Mouse (Mus musculus) midbrain, embryonic 11.5 days (tissue): ENCODE measurements around the gene Xpnpep3. TPM values are rescaled to one million over a fixed set of nuclear protein-coding genes. Genes with fewer than 3 reads are reported as not detected.
"Not testable (repeated sequence)": the region's sequence is repeated elsewhere in the genome, so short reads cannot be mapped to it uniquely, and the experiment has no call there.

Source experiments
- ATAC-seq: fragments of 200-750 bp; cut with Nextera tagmentation; 2 replicates; pipeline ENCODE4 v1.8.0; 2017; ENCODE audit warnings: moderate TSS enrichment, moderate library complexity; ENCODE audit not compliant: low FRiP score
- DNase-seq: peaks from one replicate; pipeline ENCODE4 v3.0.0; 2015; ENCODE audit warnings: low spot score; ENCODE audit errors: missing footprints
- H3K27ac ChIP-seq: fragments of 300-500 bp; sonication (generic); 2 replicates; pipeline ENCODE4 v1.5.1; 2014; ENCODE audit warnings: low read depth, low read length
- H3K27me3 ChIP-seq: fragments of 300-500 bp; sonication (generic); 2 replicates; pipeline ENCODE4 v1.6.1; 2014; ENCODE audit warnings: mild to moderate bottlenecking, low read length, moderate library complexity, mixed read lengths; ENCODE audit not compliant: control insufficient read depth, insufficient read depth
- H3K36me3 ChIP-seq: fragments of 300-500 bp; sonication (generic); 2 replicates; pipeline ENCODE4 v1.6.1; 2014; ENCODE audit warnings: mild to moderate bottlenecking, low read length, moderate library complexity, mixed read lengths; ENCODE audit not compliant: control insufficient read depth, insufficient read depth
- H3K4me1 ChIP-seq: fragments of 300-500 bp; sonication (generic); 2 replicates; pipeline ENCODE4 v1.6.1; 2014; ENCODE audit warnings: low read length; ENCODE audit not compliant: control insufficient read depth, insufficient read depth
- H3K4me2 ChIP-seq: fragments of 300-500 bp; sonication (generic); 2 replicates; pipeline ENCODE4 v1.6.1; 2014; ENCODE audit warnings: mild to moderate bottlenecking, moderate library complexity
- H3K4me3 ChIP-seq: fragments of 300-500 bp; sonication (generic); 2 replicates; pipeline ENCODE4 v1.5.1; 2014; ENCODE audit warnings: low read depth, low read length
- H3K9ac ChIP-seq: fragments of 300-500 bp; sonication (generic); 2 replicates; pipeline ENCODE4 v1.6.1; 2014; ENCODE audit warnings: low read length
- H3K9me3 ChIP-seq: fragments of 300-500 bp; sonication (generic); 2 replicates; pipeline ENCODE4 v1.6.1; 2016; ENCODE audit warnings: low read length; ENCODE audit not compliant: control insufficient read depth
- WGBS: fragments of 180-500 bp; shearing (Covaris S2); extraction: QIAGEN DNeasy Blood & Tissue Kit; methylation state at CpG from one replicate; pipeline ENCODE4 v1.1.7; 2014; 5-methylcytosine and 5-hydroxymethylcytosine counted together
- polyA plus RNA-seq: library from polyadenylated mRNA; unstranded; fragments of >200 nt; fragmentation: Nextera tagmentation; extraction: Ambion mirVana; gene quantifications from 2 replicates; pipeline ENCODE4 v1.2.1, GENCODE M21; 2014

Gene Xpnpep3
- polyA plus RNA-seq, 1 experiment from 2014 or later = 7.0 TPM

- Histone ChIP-seq H3K4me2 (no peak overlapping the region), H3K36me3 (peaks cover 4% of the 10 kb centered on the region; the same call in 1 of the 2 replicates), H3K9me3 (no peaks in the 10 kb centered on the region), H3K4me3 (no peak overlapping the region), H3K27ac (no peak overlapping the region), H3K27me3 (no peaks in the 10 kb centered on the region), H3K9ac (no peak overlapping the region), H3K4me1 (no peaks in the 10 kb centered on the region)
- 69% methylated on average over 21 of the region's 21 CpGs for WGBS
- ATAC-seq (no peak), DNase-seq (no peak)
Observed at GRCm38 (mm10) chr15:81479446-81480213, 79.7 kb downstream of the Xpnpep3 start.

- not testable (repeated sequence) for H3K9ac ChIP-seq, ATAC-seq, H3K36me3 ChIP-seq, H3K27me3 ChIP-seq, H3K4me3 ChIP-seq, H3K4me2 ChIP-seq, H3K9me3 ChIP-seq, H3K4me1 ChIP-seq, DNase-seq, H3K27ac ChIP-seq
- WGBS = 74% methylated on average over 3 of the region's 3 CpGs
Observed at GRCm38 (mm10) chr15:81480284-81480683, 80.3 kb downstream of the Xpnpep3 start.

GRCm38 (mm10) chr15:81480977-81481379 lies 81.0 kb downstream of the Xpnpep3 start:
- H3K4me3 ChIP-seq = no peak overlapping the region
- H3K9me3 ChIP-seq = no peaks in the 10 kb centered on the region
- no peaks in the 10 kb centered on the region for H3K27me3 ChIP-seq
- H3K4me1 ChIP-seq = no peaks in the 10 kb centered on the region
- H3K4me2 ChIP-seq = peak overlapping the region; percentile 23; the same call in 1 of the 2 replicates
- no peak overlapping the region for H3K27ac ChIP-seq
- ATAC-seq = no peak
- H3K9ac ChIP-seq = no peak overlapping the region
- no peaks in the 10 kb centered on the region for H3K36me3 ChIP-seq
- WGBS = 19% methylated on average over 13 of the region's 13 CpGs
- DNase-seq = peak; percentile 87

GRCm38 (mm10) chr15:81482966-81483365 lies 83.0 kb downstream of the Xpnpep3 start:
- DNase-seq (no peak), ATAC-seq (no peak)
- Histone ChIP-seq H3K36me3 (no peaks in the 10 kb centered on the region), H3K4me2 (no peak overlapping the region), H3K4me3 (no peak overlapping the region), H3K27ac (no peak overlapping the region), H3K4me1 (no peaks in the 10 kb centered on the region), H3K27me3 (no peaks in the 10 kb centered on the region), H3K9me3 (no peaks in the 10 kb centered on the region), H3K9ac (no peak overlapping the region)
- 84% methylated on average over 2 of the region's 2 CpGs for WGBS

GRCm38 (mm10) chr15:81483691-81484090 lies 83.8 kb downstream of the Xpnpep3 start:
- ATAC-seq (no peak), DNase-seq (no peak)
- H3K9me3 ChIP-seq = no peaks in the 10 kb centered on the region
- H3K27ac ChIP-seq = no peak overlapping the region
- 89% methylated on average over 6 of the region's 6 CpGs for WGBS
- H3K4me1 ChIP-seq = no peaks in the 10 kb centered on the region
- H3K9ac ChIP-seq = no peak overlapping the region
- H3K4me3 ChIP-seq = no peak overlapping the region
- H3K36me3 ChIP-seq = no peaks in the 10 kb centered on the region
- H3K27me3 ChIP-seq = no peaks in the 10 kb centered on the region
- H3K4me2 ChIP-seq = no peak overlapping the region

- no peak overlapping the region for H3K4me2 ChIP-seq
- no peaks in the 10 kb centered on the region for H3K27me3 ChIP-seq
- ATAC-seq (no peak), DNase-seq (no peak)
- H3K27ac ChIP-seq = no peak overlapping the region
- no peaks in the 10 kb centered on the region for H3K36me3 ChIP-seq
- no peaks in the 10 kb centered on the region for H3K4me1 ChIP-seq
- no peak overlapping the region for H3K9ac ChIP-seq
- 90% methylated on average over 4 of the region's 4 CpGs for WGBS
- no peak overlapping the region for H3K4me3 ChIP-seq
- H3K9me3 ChIP-seq = no peaks in the 10 kb centered on the region
Observed at GRCm38 (mm10) chr15:81485483-81485882, 85.5 kb downstream of the Xpnpep3 start.

GRCm38 (mm10) chr15:81503466-81503865 lies 103.5 kb downstream of the Xpnpep3 start:
- 83% methylated on average over 2 of the region's 2 CpGs for WGBS
- no peaks in the 10 kb centered on the region for H3K27me3 ChIP-seq
- DNase-seq (no peak), ATAC-seq (no peak)
- no peak overlapping the region for H3K4me3 ChIP-seq
- no peaks in the 10 kb centered on the region for H3K4me1 ChIP-seq
- H3K9me3 ChIP-seq = no peaks in the 10 kb centered on the region
- no peak overlapping the region for H3K9ac ChIP-seq
- no peak overlapping the region for H3K4me2 ChIP-seq
- no peak overlapping the region for H3K27ac ChIP-seq
- no peaks in the 10 kb centered on the region for H3K36me3 ChIP-seq

GRCm38 (mm10) chr15:81503995-81504394 lies 104.1 kb downstream of the Xpnpep3 start:
- Histone ChIP-seq H3K36me3 (no peaks in the 10 kb centered on the region), H3K9ac (no peak overlapping the region), H3K4me1 (no peaks in the 10 kb centered on the region), H3K27ac (no peak overlapping the region), H3K9me3 (no peaks in the 10 kb centered on the region), H3K27me3 (no peaks in the 10 kb centered on the region), H3K4me2 (no peak overlapping the region), H3K4me3 (no peak overlapping the region)
- DNase-seq (no peak), ATAC-seq (no peak)
- 87% methylated on average over 2 of the region's 2 CpGs for WGBS
